Mouse (Mus musculus) urinary bladder, adult 2 months (tissue): ENCODE measurements around the gene Rsf1. TPM values are rescaled to one million over a fixed set of nuclear protein-coding genes. Genes with fewer than 3 reads are reported as not detected.

ENCODE experiments used
- DNase-seq: peaks from one replicate; pipeline ENCODE4 v3.0.0; 2022; ENCODE audit warnings: low spot score
- polyA plus RNA-seq: library from polyadenylated mRNA; depleted of rRNA; stranded (reverse); fragments of >200 nt; gene quantifications from 2 replicates; pipeline ENCODE4 v1.2.3, GENCODE M21; 2012; rRNA removed

Gene Rsf1
- polyA plus RNA-seq = 6.3 and 12.6 TPM in 2 replicates

- peak; percentile 84 for DNase-seq
These were observed at the start of gene Rsf1, which contains the start of gene Aamdc for GRCm38 (mm10) chr7:97579067-97579975. Gene Rsf1 (plus strand): TSS chr7:97579889. Gene Aamdc (minus strand): TSS chr7:97579497.

- no peak for DNase-seq
These were observed 44.2 kb upstream of the Rsf1 start for GRCm38 (mm10) chr7:97535531-97535930.

- DNase-seq = no peak
These were observed 43.1 kb upstream of the Rsf1 start for GRCm38 (mm10) chr7:97536571-97536970.

DNA sequence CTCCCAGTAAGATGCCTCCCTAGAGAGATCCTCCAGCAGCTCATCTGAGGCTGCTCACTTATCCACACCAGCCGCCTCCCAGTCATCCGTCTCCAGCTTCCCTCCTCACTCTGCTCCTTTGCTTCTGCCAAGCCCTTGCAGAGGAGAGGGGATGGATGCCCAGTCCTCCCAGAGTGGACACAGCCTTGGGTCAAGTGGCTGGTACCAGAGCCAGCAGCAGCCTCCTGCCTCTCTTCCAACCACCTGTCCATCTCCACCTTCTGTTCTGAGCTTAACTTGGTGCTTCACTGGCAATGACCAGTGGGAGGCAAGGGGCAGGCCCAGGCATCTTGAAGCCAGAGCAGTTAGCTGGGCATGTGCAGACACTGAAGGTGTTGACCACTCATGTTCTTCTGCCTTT is 33.2 kb upstream of the Rsf1 start:
- DNase-seq = no peak

- no peak for DNase-seq
These were observed 30.4 kb upstream of the Rsf1 start for GRCm38 (mm10) chr7:97549301-97549700.

DNA sequence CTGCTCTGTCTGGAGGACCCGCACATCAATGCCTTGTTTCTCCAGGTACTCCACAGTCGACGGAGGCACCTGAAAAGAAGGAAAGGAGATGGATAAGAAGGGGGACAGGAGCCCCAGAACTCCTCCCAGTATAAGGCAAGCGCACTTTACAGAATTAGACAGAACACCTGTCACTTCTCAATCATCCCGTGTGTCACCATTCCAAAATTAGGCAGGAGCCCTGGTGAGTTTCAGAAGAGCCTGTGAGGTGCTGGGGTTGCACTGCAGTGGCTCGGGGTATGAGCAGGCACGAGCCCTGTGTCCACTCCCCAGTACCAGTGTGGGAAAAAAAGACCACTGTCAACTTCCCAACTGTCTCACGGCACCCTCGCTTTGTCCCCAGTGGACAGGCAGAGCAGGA is 29.0 kb upstream of the Rsf1 start:
- no peak for DNase-seq

DNA sequence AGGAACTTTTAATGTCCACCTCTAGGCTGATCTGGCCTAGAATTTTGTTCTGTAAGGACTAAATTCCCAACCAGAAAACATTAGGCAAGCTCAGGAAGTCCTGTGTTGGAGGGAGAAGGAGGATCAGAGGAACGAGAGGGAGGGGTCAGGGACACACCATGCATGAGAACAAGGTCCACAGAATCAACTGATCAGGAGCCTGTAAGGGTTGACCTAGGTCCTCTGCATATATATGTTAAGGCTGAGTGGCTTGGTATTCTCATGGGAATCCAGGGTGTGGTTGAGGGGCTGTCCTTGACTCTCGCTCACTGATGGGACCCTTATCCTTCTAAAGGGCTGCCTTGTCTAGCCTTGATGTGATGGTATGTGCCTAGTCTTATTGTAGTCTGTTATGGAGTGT is 16.1 kb upstream of the Rsf1 start:
- DNase-seq = no peak

DNA sequence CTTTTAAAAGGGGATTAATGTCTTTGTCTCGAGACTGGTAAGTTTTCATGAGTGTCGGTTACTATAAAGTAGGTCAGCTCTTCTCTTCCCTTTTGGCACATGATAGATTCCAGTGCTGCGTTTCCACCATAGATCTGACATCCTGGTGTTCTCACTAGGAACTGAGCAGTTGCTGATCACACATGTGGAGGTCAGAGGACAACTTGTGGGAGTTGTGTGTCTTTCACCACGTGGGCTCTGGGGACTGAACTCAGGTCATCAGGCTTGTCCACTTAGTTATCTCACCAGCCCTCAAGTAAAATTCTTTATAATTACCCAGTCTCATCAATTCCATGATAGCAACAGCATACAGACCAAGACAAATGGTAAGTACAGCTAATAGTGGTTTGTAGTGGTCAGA is 10.3 kb upstream of the Rsf1 start:
- no peak for DNase-seq

GRCm38 (mm10) chr7:97570389-97570788 is 9.3 kb upstream of the Rsf1 start:
- DNase-seq = no peak

- peak; percentile 23 for DNase-seq
These were observed 1.2 kb upstream of the Rsf1 start for GRCm38 (mm10) chr7:97578361-97579066.

GRCm38 (mm10) chr7:97579976-97580842 is 520 bp downstream of the Rsf1 start:
- DNase-seq = peak; percentile 56

DNA sequence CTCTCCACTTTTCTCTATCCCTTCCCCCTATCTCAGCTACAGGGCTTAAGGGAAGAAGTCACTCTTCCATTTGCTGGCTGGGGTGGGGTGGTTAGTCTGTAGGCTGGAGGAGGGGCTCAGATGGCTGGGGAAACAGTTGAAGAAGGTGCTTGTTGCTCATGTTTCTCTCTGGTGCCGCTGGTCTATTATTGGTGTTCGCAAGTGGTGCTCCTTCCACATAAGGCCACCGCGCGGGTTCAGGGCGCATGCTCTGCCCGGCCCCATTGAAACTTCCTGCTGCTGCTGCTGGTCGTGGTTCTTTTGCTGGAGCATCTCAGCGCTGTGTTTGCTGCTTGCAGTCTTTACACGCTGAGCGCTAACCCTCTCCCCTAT is 1.1 kb downstream of the Rsf1 start:
- peak; percentile 68 for DNase-seq

DNA sequence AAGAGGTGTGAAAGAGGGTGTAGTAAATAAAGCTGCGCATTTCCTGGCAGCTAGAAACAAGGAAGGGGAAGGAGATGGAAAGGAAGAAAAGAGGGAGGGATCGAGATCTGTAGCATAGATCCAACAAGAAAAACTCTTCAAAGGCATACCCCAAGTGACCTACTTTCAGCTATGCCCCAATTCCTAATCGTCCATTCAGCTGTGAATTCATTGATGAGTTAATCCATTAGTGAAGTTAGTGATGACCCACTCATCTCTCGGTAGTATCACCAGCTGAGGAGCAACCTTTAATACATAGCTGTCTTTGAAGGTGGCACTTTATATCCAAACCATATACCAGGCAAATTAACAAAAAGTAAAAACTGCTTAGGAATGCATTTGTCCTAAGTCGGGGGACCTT is 8.8 kb downstream of the Rsf1 start:
- no peak for DNase-seq

DNA sequence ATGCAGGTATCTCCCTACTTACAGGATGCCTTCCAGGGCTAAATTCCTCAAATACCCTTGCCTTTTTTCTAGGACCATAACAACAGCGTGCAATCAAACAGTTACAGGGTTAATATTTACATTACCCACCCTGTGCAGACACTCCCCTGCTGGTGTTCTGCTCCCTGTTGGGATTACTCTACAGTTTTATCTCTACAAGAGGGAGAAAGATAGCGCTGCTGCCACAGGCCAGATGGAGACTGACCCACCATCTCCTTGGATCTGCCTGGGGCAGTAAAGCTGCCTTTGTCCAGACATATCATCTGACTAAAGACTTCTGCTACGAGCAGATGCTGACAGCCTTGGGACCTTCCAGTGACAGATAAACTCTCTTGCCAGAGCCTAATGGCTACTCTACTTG is 10.8 kb downstream of the Rsf1 start:
- no peak for DNase-seq

DNA sequence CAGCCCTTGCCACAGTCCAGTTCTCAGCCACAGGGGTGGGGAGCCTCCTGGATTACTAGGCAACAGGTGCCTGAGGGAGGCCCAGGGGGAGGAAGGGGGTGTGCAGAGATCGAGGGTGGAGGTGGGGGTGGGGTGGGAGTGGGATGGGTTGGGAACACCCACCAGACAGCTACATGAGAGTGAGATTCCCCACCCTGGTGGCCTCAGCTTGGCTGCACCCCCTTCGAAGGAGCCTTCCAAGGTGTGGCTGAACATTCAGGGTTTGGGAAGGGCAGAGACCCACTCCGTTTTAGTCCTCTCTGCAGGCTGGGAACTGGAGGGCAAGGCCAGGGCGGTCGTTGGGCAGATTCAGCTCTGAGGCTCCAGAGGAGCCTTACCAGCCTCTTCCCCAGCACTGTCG is 11.6 kb downstream of the Rsf1 start:
- no peak for DNase-seq

DNA sequence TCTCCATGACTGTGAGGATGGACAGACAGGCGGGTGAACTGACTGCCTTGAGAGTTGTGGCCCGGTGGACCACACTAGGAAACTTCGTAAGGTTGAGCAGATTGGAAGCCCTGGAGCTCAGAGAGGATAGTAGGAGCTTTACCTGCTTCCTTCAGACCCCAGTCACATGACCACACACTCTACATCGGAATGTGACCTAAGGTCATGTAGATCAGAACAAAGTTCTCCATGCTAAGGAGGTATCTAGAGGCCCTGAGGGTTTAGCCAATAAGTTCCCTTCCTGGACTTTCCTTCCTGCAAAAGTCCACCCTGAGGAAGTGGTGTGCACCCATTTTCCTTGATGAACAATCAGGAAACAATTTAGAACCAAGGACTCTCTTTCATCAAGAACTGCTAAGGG is 12.7 kb downstream of the Rsf1 start:
- DNase-seq = no peak

DNA sequence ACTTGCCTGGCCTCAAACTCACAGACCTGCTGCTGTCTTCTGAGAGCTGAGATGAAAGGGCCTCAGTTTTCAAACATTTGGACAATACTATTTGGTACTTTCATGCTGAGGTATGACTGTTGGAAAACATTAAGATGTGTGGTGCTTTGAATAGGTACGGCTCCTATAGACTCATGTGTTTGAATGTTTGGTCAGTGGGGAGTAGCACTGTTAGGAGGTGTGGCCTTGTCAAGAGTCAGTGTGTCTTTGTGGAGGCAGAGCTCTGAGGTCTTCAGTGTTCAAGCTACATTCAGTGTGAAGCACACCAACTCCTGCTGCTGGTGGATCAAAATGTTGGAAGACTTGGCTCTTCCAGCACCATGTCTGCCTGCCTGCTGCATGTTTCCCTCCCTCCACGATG is 13.8 kb downstream of the Rsf1 start:
- no peak for DNase-seq

GRCm38 (mm10) chr7:97598548-97598947 is 18.9 kb downstream of the Rsf1 start:
- no peak for DNase-seq

GRCm38 (mm10) chr7:97621346-97621745 is 41.7 kb downstream of the Rsf1 start:
- DNase-seq = no peak

- DNase-seq = no peak
These were observed 43.0 kb downstream of the Rsf1 start for GRCm38 (mm10) chr7:97622676-97623075.

GRCm38 (mm10) chr7:97623402-97623801 is 43.7 kb downstream of the Rsf1 start:
- DNase-seq = no peak

GRCm38 (mm10) chr7:97629351-97629750 is 49.7 kb downstream of the Rsf1 start:
- no peak for DNase-seq
